Mouse (Mus musculus) MEL (cell line): Measurements from ENCODE around the gene Hdac11. TPM values are rescaled to one million over a fixed set of nuclear protein-coding genes. Genes with fewer than 3 reads are reported as not detected.

Experiments used
- DNase-seq: peaks from one replicate; pipeline ENCODE4 v3.0.0; 2011; ENCODE audit warnings: low read depth, low spot score
- H3K27ac ChIP-seq: 2 replicates; pipeline ENCODE4 v1.5.1; 2012; ENCODE audit warnings: low read depth, mild to moderate bottlenecking, control low read depth, low read length, moderate library complexity; ENCODE audit not compliant: control insufficient read depth
- H3K27me3 ChIP-seq, 2 experiments: fragments of 150-350 bp in 1 of 2; sonication (generic) in 1 of 2; 2 replicates each; pipeline ENCODE4 v1.6.1; 2012; ENCODE audit warnings: low read length in 2 of 2, mild to moderate bottlenecking in 2 of 2, improper control_type of control experiment in 1 of 2, moderate library complexity in 1 of 2; ENCODE audit not compliant: insufficient read depth in 2 of 2, control insufficient read depth in 1 of 2
- H3K36me3 ChIP-seq, 2 experiments: 2 replicates each; pipeline ENCODE4 v1.6.1; 2012 to 2014; ENCODE audit warnings: low read length in 2 of 2, improper control_type of control experiment in 1 of 2, inconsistent platforms in 1 of 2, mild to moderate bottlenecking in 1 of 2; ENCODE audit not compliant: insufficient read depth in 2 of 2, control insufficient read depth in 1 of 2
- H3K4me1 ChIP-seq, 2 experiments: fragments of 150-350 bp in 1 of 2; sonication (generic) in 1 of 2; 2 replicates each; pipeline ENCODE4 v1.6.1; 2012; ENCODE audit warnings: low read length in 2 of 2, improper control_type of control experiment in 1 of 2, mild to moderate bottlenecking in 1 of 2; ENCODE audit not compliant: insufficient read depth in 2 of 2, control insufficient read depth in 1 of 2
- H3K4me3 ChIP-seq, 2 experiments: fragments of 150-350 bp in 1 of 2; sonication (generic) in 1 of 2; 2 replicates each; pipeline ENCODE4 v1.5.1; 2012; ENCODE audit warnings: low read depth in 2 of 2, low read length in 2 of 2, mild to moderate bottlenecking in 2 of 2, moderate library complexity in 2 of 2, control low read depth in 1 of 2, improper control_type of control experiment in 1 of 2; ENCODE audit not compliant: control insufficient read depth in 1 of 2, insufficient read depth in 1 of 2
- H3K79me2 ChIP-seq: 2 replicates; pipeline ENCODE4 v1.6.1; 2012; ENCODE audit warnings: mild to moderate bottlenecking, low read length, moderate library complexity; ENCODE audit not compliant: control insufficient read depth, poor library complexity, insufficient read depth
- H3K9ac ChIP-seq: 2 replicates; pipeline ENCODE4 v1.6.1; 2012; ENCODE audit warnings: low read depth, mild to moderate bottlenecking, control low read depth, low read length, moderate library complexity; ENCODE audit not compliant: control insufficient read depth, poor library complexity, severe bottlenecking
- H3K9me3 ChIP-seq: fragments of 150-350 bp; sonication (generic); replicated peaks from 2 replicates; pipeline ENCODE4 v1.6.1; 2012; ENCODE audit warnings: mild to moderate bottlenecking, low read length, improper control_type of control experiment, moderate library complexity; ENCODE audit not compliant: insufficient read depth
- BHLHE40 ChIP-seq: IDR thresholded peaks from 2 replicates; pipeline ENCODE4 v1.6.1; 2012; ENCODE audit warnings: low read depth, mild to moderate bottlenecking, inconsistent platforms, low read length, improper control_type of control experiment, borderline replicate concordance
- CHD1 ChIP-seq: IDR thresholded peaks from 2 replicates; pipeline ENCODE4 v1.6.1; 2012; ENCODE audit warnings: low read depth, mild to moderate bottlenecking, inconsistent platforms, low read length, improper control_type of control experiment
- CTCF ChIP-seq, 3 experiments: IDR thresholded peaks in 2 of 3; conservative IDR thresholded peaks in 1 of 3; 2 replicates each; pipeline ENCODE4 v1.5.1; 2011 to 2012; ENCODE audit warnings: low read length in 3 of 3, low read depth in 2 of 3, mild to moderate bottlenecking in 2 of 3, improper control_type of control experiment in 1 of 3, inconsistent platforms in 1 of 3, mixed read lengths in 1 of 3, moderate library complexity in 1 of 3; ENCODE audit not compliant: control insufficient read depth in 1 of 3, insufficient read depth in 1 of 3, poor library complexity in 1 of 3, severe bottlenecking in 1 of 3
- E2F4 ChIP-seq: IDR thresholded peaks from 2 replicates; pipeline ENCODE4 v1.6.1; 2011; ENCODE audit warnings: low read depth, low read length, improper control_type of control experiment, borderline replicate concordance
- ELF1 ChIP-seq: IDR thresholded peaks from 2 replicates; pipeline ENCODE4 v1.6.1; 2014; ENCODE audit warnings: low read depth, mild to moderate bottlenecking, inconsistent platforms, low read length, improper control_type of control experiment, moderate library complexity
- EP300 ChIP-seq, 2 experiments: IDR thresholded peaks; 2 replicates each; pipeline ENCODE4 v1.6.1; 2011; ENCODE audit warnings: improper control_type of control experiment in 2 of 2, low read length in 2 of 2, low read depth in 1 of 2, mild to moderate bottlenecking in 1 of 2
- ETS1 ChIP-seq: IDR thresholded peaks from 2 replicates; pipeline ENCODE4 v1.6.1; 2012; ENCODE audit warnings: low read depth, mild to moderate bottlenecking, inconsistent platforms, low read length, improper control_type of control experiment, moderate library complexity
- HCFC1 ChIP-seq: IDR thresholded peaks from 2 replicates; pipeline ENCODE4 v1.6.1; 2012; ENCODE audit warnings: low read depth, mild to moderate bottlenecking, inconsistent platforms, low read length, improper control_type of control experiment, moderate library complexity
- KAT2A ChIP-seq: conservative IDR thresholded peaks from 2 replicates; pipeline ENCODE4 v1.6.1; 2012; ENCODE audit warnings: low read depth, low read length, improper control_type of control experiment, inconsistent platforms
- MAFK ChIP-seq: IDR thresholded peaks from 2 replicates; pipeline ENCODE4 v1.6.1; 2011; ENCODE audit warnings: low read depth, mild to moderate bottlenecking, low read length, improper control_type of control experiment, borderline replicate concordance
- MAX ChIP-seq: IDR thresholded peaks from 2 replicates; pipeline ENCODE4 v1.6.1; 2011; ENCODE audit warnings: low read length, improper control_type of control experiment
- MAZ ChIP-seq: IDR thresholded peaks from 2 replicates; pipeline ENCODE4 v1.6.1; 2012; ENCODE audit warnings: low read depth, mild to moderate bottlenecking, inconsistent platforms, low read length, improper control_type of control experiment
- MXI1 ChIP-seq: IDR thresholded peaks from 2 replicates; pipeline ENCODE4 v1.6.1; 2011; ENCODE audit warnings: mild to moderate bottlenecking, low read depth, low read length, improper control_type of control experiment
- MYC ChIP-seq: IDR thresholded peaks from 2 replicates; pipeline ENCODE4 v1.6.1; 2011; ENCODE audit warnings: low read depth, mild to moderate bottlenecking, low read length, improper control_type of control experiment, moderate library complexity
- NELFE ChIP-seq: IDR thresholded peaks from 2 replicates; pipeline ENCODE4 v1.6.1; 2011; ENCODE audit warnings: low read depth, low read length, improper control_type of control experiment
- NRF1 ChIP-seq: IDR thresholded peaks from 2 replicates; pipeline ENCODE4 v1.6.1; 2014; ENCODE audit warnings: low read depth, mild to moderate bottlenecking, inconsistent platforms, low read length, improper control_type of control experiment, moderate library complexity; ENCODE audit not compliant: poor library complexity, insufficient read depth, severe bottlenecking
- POLR2A ChIP-seq, 2 experiments: IDR thresholded peaks; 2 replicates each; pipeline ENCODE4 v1.6.1; 2011 to 2012; ENCODE audit warnings: low read length in 2 of 2, mild to moderate bottlenecking in 2 of 2, control low read depth in 1 of 2, improper control_type of control experiment in 1 of 2, low read depth in 1 of 2, moderate library complexity in 1 of 2; ENCODE audit not compliant: control insufficient read depth in 1 of 2, insufficient read depth in 1 of 2, poor library complexity in 1 of 2
- RAD21 ChIP-seq: IDR thresholded peaks from 2 replicates; pipeline ENCODE4 v1.6.1; 2011; ENCODE audit warnings: mild to moderate bottlenecking, low read depth, low read length, improper control_type of control experiment
- RCOR1 ChIP-seq: IDR thresholded peaks from 2 replicates; pipeline ENCODE4 v1.6.1; 2012; ENCODE audit warnings: low read depth, mild to moderate bottlenecking, inconsistent platforms, low read length, improper control_type of control experiment
- SIN3A ChIP-seq: IDR thresholded peaks from 2 replicates; pipeline ENCODE4 v1.6.1; 2012; ENCODE audit warnings: low read length, improper control_type of control experiment, inconsistent platforms
- SMC3 ChIP-seq: IDR thresholded peaks from 2 replicates; pipeline ENCODE4 v1.6.1; 2011; ENCODE audit warnings: low read depth, low read length, improper control_type of control experiment
- TBP ChIP-seq: IDR thresholded peaks from 2 replicates; pipeline ENCODE4 v1.8.0; 2011; ENCODE audit warnings: low read depth, low read length, improper control_type of control experiment
- TCF12 ChIP-seq: IDR thresholded peaks from 2 replicates; pipeline ENCODE4 v1.6.1; 2014; ENCODE audit warnings: low read depth, mild to moderate bottlenecking, inconsistent platforms, low read length, improper control_type of control experiment, moderate library complexity
- UBTF ChIP-seq: IDR thresholded peaks from 2 replicates; pipeline ENCODE4 v1.6.1; 2012; ENCODE audit warnings: low read depth, mild to moderate bottlenecking, inconsistent platforms, low read length, improper control_type of control experiment, moderate library complexity, borderline replicate concordance; ENCODE audit not compliant: insufficient read depth
- ZC3H11A ChIP-seq: IDR thresholded peaks from 2 replicates; pipeline ENCODE4 v1.6.1; 2012; ENCODE audit warnings: low read depth, mild to moderate bottlenecking, inconsistent platforms, low read length, improper control_type of control experiment
- ZMIZ1 ChIP-seq: IDR thresholded peaks from 2 replicates; pipeline ENCODE4 v1.6.1; 2012; ENCODE audit warnings: low read depth, mild to moderate bottlenecking, inconsistent platforms, low read length, improper control_type of control experiment, moderate library complexity
- ZNF384 ChIP-seq: IDR thresholded peaks from 2 replicates; pipeline ENCODE4 v1.6.1; 2012; ENCODE audit warnings: low read depth, mild to moderate bottlenecking, inconsistent platforms, low read length, improper control_type of control experiment
- polyA plus RNA-seq, 2 experiments: library from polyadenylated mRNA; stranded (reverse) in 1 of 2; unstranded in 1 of 2; fragments of >175 nt in 1 of 2; fragments of >200 nt in 1 of 2; gene quantifications; 2 replicates each; pipeline versions ENCODE4 v1.2.1 to v1.2.4; 2012; ENCODE audit warnings: low replicate concordance in 2 of 2, low read depth in 1 of 2; ENCODE audit not compliant: insufficient read length in 2 of 2, insufficient read depth in 1 of 2, missing spikeins in 1 of 2
- total RNA-seq: library from RNA; depleted of rRNA; stranded (reverse); fragments of 300-350 nt; gene quantifications from 2 replicates; pipeline ENCODE4 v1.2.3, GENCODE M21; 2012

The Hdac11 gene
- total and polyA plus RNA-seq, 3 experiments = 3.3 to 6.0 TPM; not detected in 1

DNA sequence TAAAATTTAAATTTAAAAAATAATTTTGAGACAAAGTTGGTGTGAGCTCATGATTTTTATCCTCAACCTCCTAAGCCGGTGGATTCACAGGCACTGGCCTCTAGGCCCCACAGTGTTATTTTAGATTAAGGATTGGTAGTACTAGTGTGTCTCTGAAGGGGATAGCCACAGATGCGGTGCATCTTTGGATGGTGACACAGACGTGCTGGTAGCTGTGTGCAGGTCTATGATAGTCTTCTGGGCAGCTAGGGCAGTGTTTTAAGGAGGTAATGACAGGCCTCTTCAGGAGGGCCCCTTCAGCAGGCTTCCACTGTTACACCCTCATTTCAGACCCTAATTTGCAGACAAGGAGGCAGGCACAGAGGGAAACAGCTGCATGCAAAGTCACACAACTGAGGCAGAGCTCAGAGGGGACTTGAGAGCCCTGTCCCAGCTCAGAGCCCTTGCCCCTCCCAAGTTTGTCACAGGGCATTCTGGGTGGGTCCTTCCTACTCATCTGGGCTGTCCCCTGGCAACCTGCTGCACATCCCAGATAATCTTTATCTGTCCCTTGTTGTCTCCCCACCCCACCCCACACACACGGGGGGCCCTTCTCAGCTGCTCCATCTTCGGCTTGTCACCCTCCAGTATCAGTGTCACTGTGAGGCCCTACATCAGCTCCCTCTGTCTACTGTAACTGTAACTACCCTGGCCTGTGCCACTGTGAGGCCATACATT lies 6.9 kb downstream of the Hdac11 start (continued):
- TF ChIP-seq ETS1 (peak; percentile 76), POLR2A (IDR thresholded peaks at IDR 0.05; ENCODE audit: control insufficient read depth in 1 of 2, insufficient read depth in 1 of 2, low read depth in 1 of 2, low read length in 2 of 2, poor library complexity in 1 of 2) (peak in 1 of 2 experiments; percentile 38; a peak in 1 of 4 replicates), UBTF (no peak)
- TF ChIP-seq, all 39 proteins: peak for 12

DNA sequence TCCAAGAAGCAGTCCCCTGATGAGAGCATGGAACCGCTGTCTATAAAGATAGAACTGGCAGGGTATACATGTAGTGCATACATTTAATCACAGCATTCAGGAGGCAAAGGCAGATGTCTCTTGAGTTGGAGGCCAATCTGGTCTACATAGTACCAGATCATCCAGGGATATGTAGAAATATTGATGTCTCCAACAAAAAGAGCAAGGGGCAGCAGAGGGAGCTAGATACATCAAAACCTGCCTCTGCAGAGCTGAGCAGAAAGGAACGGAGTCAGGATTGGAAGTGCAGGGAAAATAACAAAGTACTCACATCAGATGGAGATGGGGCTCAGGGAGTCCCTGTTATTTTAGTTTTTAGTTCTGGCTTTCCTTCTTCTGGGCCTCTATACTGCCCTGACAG lies 8.1 kb downstream of the Hdac11 start:
- H3K36me3 ChIP-seq = peaks cover 0 to 12% of the 10 kb centered on the region in 2 experiments; a peak in 2 of 4 replicates
- no peaks in the 10 kb centered on the region for H3K27me3 ChIP-seq
- no peak overlapping the region for H3K27ac ChIP-seq
- no peaks in the 10 kb centered on the region for H3K9me3 ChIP-seq
- H3K4me3 ChIP-seq = no peak overlapping the region
- H3K79me2 ChIP-seq = no peaks in the 10 kb centered on the region; the same call in 1 of the 2 replicates
- no peak overlapping the region for H3K9ac ChIP-seq
- TF ChIP-seq SIN3A (no peak), CTCF (IDR thresholded peaks at IDR 0.05 in 2 of 3, conservative IDR thresholded peaks at IDR 0.05 in 1 of 3; ENCODE audit: control insufficient read depth in 1 of 3, insufficient read depth in 1 of 3, low read depth in 2 of 3, low read length in 3 of 3, poor library complexity in 1 of 3, severe bottlenecking in 1 of 3) (peak in 1 of 3 experiments; percentile 13; a peak in 1 of 6 replicates)
- peaks cover 13 to 18% of the 10 kb centered on the region in 2 experiments for H3K4me1 ChIP-seq
- DNase-seq = no peak

- H3K36me3 ChIP-seq = peaks cover 0 to 12% of the 10 kb centered on the region in 2 experiments; a peak in 2 of 4 replicates
- no peaks in the 10 kb centered on the region; the same call in 1 of the 2 replicates for H3K79me2 ChIP-seq
- TF ChIP-seq HCFC1 (no peak), MXI1 (no peak), MAZ (peak; percentile 79; the same call in 1 of the 2 replicates), CTCF (IDR thresholded peaks at IDR 0.05 in 2 of 3, conservative IDR thresholded peaks at IDR 0.05 in 1 of 3; ENCODE audit: control insufficient read depth in 1 of 3, insufficient read depth in 1 of 3, low read depth in 2 of 3, low read length in 3 of 3, poor library complexity in 1 of 3, severe bottlenecking in 1 of 3) (peak; percentile 78 to 97 (median 92)), SMC3 (peak; percentile 96), MAFK (no peak), EP300 (IDR thresholded peaks at IDR 0.05; ENCODE audit: low read depth in 1 of 2, low read length in 2 of 2) (no peak), NRF1 (no peak), CHD1 (no peak), TCF12 (no peak), ZC3H11A (peak; percentile 84), KAT2A (no peak), MYC (no peak), ETS1 (no peak), ELF1 (no peak), UBTF (no peak), E2F4 (no peak), TBP (no peak), ZMIZ1 (no peak), RCOR1 (0 out of 2 replicates have a peak, but pooled peaks have one; percentile 11), MAX (no peak), NELFE (no peak), RAD21 (peak; percentile 91), BHLHE40 (0 out of 2 replicates have a peak, but pooled peaks have one; percentile 21), ZNF384 (no peak)
- TF ChIP-seq, all 39 proteins: peak for 7
- no peaks in the 10 kb centered on the region for H3K27me3 ChIP-seq
- peaks cover 13 to 18% of the 10 kb centered on the region in 2 experiments for H3K4me1 ChIP-seq
- H3K4me3 ChIP-seq = no peak overlapping the region
- DNase-seq = peak; percentile 78
- H3K9me3 ChIP-seq = no peaks in the 10 kb centered on the region
- H3K9ac ChIP-seq = no peak overlapping the region
- no peak overlapping the region for H3K27ac ChIP-seq
Observed at GRCm38 (mm10) chr6:91165210-91165609, 8.7 kb downstream of the Hdac11 start.
